Mouse (Mus musculus) erythroid progenitor cell, adult 5-6 weeks (primary cell): ENCODE results near the gene Mpg. TPM values are rescaled to one million over a fixed set of nuclear protein-coding genes. Genes with fewer than 3 reads are reported as not detected.
A peak's percentile ranks its signal among the peaks of the same experiment; 100 is the strongest.
"Not testable (repeated sequence)": the region's sequence is repeated elsewhere in the genome, so short reads cannot be mapped to it uniquely, and the experiment has no call there.

Experiments used
- ATAC-seq: replicated peaks from 2 replicates; pipeline ENCODE4 v1.8.0; 2016; ENCODE audit warnings: moderate number of reproducible peaks, mild to moderate bottlenecking, moderate TSS enrichment, inconsistent platforms; ENCODE audit not compliant: poor library complexity, low FRiP score, severe bottlenecking
- total RNA-seq, 2 experiments: library from RNA; stranded (forward) in 1 of 2; stranded (reverse) in 1 of 2; fragments of 150-400 nt in 1 of 2; fragments of 186-747, 209-891 nt in 1 of 2; gene quantifications; 2 replicates each; pipeline versions ENCODE4 v1.2.3 to v1.2.4; 2015 to 2017; ENCODE audit warnings: low replicate concordance in 2 of 2

The Mpg gene
- total RNA-seq, 2 experiments from 2014 or later = 13.0 to 18.7 TPM

GRCm38 (mm10) chr11:32200075-32200601 lies 26.2 kb upstream of the Mpg start, which contains the start of gene Il9r:
Il9r (minus strand) TSS chr11:32200279.
- no peak for ATAC-seq

GRCm38 (mm10) chr11:32200992-32201391 lies 25.3 kb upstream of the Mpg start:
- not testable (repeated sequence) for ATAC-seq

- ATAC-seq = no peak
These were observed 24.2 kb upstream of the Mpg start for GRCm38 (mm10) chr11:32201922-32202685.

- peak; percentile 98 for ATAC-seq
These were observed 21.0 kb upstream of the Mpg start, which contains the start of gene Snrnp25 for GRCm38 (mm10) chr11:32205058-32205873. Snrnp25 (plus strand) TSS chr11:32205415.

GRCm38 (mm10) chr11:32210623-32211022 lies 15.7 kb upstream of the Mpg start:
- no peak for ATAC-seq

- ATAC-seq = no peak
These were observed 10.7 kb upstream of the Mpg start for GRCm38 (mm10) chr11:32215372-32216162.

GRCm38 (mm10) chr11:32216851-32217250 lies 9.5 kb upstream of the Mpg start:
- peak; percentile 76 for ATAC-seq

- no peak for ATAC-seq
These were observed 7.7 kb upstream of the Mpg start for GRCm38 (mm10) chr11:32218501-32219050.

GRCm38 (mm10) chr11:32219287-32219686 lies 7.0 kb upstream of the Mpg start:
- no peak for ATAC-seq

GRCm38 (mm10) chr11:32220607-32221224 lies 5.6 kb upstream of the Mpg start:
- no peak for ATAC-seq

GRCm38 (mm10) chr11:32221225-32221950 lies 4.9 kb upstream of the Mpg start:
- no peak for ATAC-seq

GRCm38 (mm10) chr11:32221951-32222409 lies 4.3 kb upstream of the Mpg start, which contains the start of gene Rhbdf1:
Rhbdf1 (minus strand) TSS chr11:32222300.
- ATAC-seq = no peak

- ATAC-seq = no peak
These were observed 3.6 kb upstream of the Mpg start for GRCm38 (mm10) chr11:32222570-32223194.

- ATAC-seq = no peak
These were observed 2.9 kb upstream of the Mpg start for GRCm38 (mm10) chr11:32223297-32223967.

- ATAC-seq = no peak
These were observed 1.7 kb upstream of the Mpg start for GRCm38 (mm10) chr11:32224468-32225139.

- no peak for ATAC-seq
These were observed 842 bp upstream of the Mpg start for GRCm38 (mm10) chr11:32225222-32226104.
